Mouse (Mus musculus): ENCODE measurements around the gene Vps9d1.
"Not testable (repeated sequence)": the region's sequence is repeated elsewhere in the genome, so short reads cannot be mapped to it uniquely, and the experiment has no call there.

The Vps9d1 gene

DNA sequence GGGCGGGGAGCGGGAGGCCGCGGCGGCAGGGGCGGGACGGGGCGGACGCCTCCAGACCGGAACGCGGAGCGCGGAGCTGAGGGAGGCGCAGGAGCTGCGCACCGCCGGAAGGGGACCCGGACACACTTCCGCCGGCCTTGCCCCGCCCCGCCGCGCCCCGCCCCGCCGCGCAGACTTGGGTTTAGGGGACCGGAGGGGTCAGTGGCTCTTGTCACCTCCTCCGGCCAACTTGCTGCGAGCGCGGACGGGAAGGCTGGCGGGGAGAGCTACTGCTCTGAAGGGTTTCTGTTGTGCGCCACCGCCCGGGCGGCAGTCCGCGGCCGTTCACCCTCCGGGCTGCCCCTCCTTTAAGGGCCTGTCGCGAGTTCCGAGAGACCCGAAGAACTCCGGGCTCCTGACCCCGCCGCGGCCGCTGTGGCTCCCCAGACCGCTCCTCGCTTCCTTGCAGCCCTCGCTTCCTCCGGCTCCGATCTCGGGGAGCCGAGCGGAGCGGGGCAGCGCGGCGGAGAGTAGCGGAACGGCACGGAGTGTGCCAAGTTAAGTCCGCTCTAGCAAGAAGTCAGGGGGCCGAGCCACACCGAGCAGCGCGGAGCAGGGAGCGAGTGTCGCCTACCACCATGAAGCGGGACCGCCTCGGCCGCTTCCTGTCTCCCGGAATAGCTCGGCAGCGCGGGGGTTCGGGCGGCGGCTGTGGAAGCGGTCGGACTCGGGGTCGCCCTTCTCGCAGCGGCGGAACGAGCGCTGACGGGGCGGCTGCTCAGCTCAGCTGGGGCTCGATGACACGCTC lies at the start of gene Vps9d1, which contains the start of gene Zfp276:
Gene Vps9d1 (minus strand): TSS at position 250 of the 787 bp plus-strand sequence.
Gene Zfp276 (plus strand): TSS at position 97 of the 787 bp plus-strand sequence.
- DNase-seq (ENCODE audit: extremely low read depth, insufficient read length, low spot score): peak; percentile 77

DNA sequence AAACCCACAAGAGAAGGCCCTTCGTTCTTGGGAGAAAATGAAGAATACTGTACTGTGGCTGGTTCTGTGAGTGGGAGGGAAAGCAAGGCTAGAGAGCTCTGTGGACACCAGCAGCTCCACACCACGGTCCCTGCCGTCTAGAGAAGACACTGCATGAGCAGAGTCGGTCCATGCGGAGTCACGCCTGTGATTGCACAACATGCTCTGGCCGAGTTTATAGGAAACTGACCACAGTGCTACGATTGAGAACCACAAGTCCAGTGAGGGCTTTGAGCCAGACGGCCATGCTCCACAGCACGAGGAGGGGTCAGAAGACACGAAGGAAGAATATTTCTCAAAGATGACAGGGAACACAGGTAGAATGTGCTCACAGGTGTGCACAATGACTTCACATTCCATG lies 44.2 kb upstream of the Vps9d1 start:
- no peak for DNase-seq (ENCODE audit: extremely low read depth, insufficient read length, low spot score)

DNA sequence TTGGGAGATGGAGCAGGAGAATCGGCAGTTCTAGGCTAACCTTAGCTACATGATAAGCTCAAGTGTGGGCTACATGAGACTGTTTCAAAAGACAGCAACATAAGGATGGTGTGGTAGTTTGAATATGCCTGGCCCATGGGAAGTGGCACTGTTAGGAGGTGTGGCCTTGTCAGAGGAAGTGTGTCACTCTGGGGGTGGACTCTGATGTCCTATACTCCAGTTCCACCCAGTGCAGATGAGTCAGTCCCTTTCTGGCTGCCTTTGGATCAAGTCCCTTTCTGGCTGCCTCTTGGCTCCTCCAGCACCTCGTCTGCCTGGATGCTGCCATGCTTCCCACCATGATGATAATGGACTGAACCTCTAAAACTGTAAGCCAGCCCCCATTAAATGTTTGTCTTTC lies 38.6 kb upstream of the Vps9d1 start:
- peak; percentile 38 for DNase-seq (ENCODE audit: extremely low read depth, insufficient read length, low spot score)

DNA sequence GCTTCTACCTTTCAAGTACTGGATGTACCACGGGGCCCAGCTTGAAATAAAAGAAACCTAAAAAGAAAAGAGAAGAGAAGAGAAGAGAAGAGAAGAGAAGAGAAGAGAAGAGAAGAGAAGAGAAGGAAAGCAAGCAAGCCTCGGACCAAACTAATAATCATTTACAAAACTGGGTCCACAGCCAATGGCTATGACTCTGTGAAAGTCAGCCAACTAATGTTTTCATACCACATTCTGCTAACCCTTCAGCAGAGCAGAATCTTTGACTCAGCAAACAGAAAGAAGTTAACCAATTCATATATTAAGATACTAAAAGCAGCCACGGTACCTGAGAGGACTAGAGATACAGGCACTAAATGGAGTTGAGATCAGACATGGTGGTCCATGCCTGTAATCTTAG lies 38.1 kb upstream of the Vps9d1 start:
- DNase-seq (ENCODE audit: extremely low read depth, insufficient read length, low spot score): no peak

DNA sequence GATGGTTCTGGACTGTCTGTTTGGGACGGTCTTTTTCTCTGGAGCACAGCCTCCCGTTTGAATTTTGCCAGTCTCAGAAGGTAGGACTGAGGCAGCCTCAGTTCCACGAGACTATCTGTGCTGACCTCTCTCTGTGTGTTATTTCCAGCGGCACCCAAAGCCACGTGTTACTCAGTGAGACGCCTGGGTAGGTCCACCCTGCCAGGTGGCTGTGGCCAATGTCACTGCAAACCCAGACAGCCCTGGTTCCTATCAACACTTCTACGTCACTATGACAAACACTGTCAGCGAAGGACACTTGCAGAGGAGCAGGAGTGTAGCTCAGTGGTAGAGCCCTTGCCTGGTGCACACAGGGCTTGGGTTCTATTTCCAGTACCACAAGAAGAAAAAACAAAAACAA lies 37.6 kb upstream of the Vps9d1 start:
- no peak for DNase-seq (ENCODE audit: extremely low read depth, insufficient read length, low spot score)

DNA sequence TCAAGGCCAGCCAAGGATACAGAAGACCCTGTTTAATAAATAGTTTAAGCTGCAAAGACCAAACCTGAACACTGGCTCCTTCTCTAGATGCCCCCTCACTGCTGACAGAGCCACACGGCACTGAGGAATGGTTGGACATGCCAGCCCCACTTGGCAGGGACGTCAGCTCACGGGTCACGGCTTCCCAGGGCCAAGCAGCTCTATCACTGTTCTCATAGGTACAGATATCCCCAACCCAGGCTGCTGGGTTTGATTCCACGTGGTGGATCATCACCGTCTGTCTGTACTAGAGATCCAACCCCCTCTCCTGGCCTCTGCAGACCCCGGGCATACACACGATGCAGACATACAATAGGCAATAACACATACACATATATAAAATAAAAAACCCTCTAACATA lies 36.5 kb upstream of the Vps9d1 start:
- DNase-seq (ENCODE audit: extremely low read depth, insufficient read length, low spot score): no peak

DNA sequence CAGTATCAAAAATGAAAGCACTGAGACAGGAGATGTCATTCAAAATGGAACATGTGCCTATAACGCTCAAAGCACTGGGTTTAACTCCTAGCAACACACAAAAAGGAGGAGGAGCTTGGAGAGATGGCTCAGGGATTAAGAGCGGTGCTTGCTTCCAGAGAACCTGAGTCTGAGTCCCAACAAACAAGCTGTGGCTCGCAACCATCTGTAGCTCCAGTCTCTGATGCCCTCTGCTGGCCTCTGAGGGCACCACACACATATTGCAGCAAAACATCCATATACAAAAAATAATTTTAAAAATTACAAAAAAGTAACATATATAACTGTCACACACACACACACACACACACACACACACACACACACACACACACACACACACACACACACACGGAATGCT lies 36.0 kb upstream of the Vps9d1 start:
- DNase-seq (ENCODE audit: extremely low read depth, insufficient read length, low spot score): no peak

DNA sequence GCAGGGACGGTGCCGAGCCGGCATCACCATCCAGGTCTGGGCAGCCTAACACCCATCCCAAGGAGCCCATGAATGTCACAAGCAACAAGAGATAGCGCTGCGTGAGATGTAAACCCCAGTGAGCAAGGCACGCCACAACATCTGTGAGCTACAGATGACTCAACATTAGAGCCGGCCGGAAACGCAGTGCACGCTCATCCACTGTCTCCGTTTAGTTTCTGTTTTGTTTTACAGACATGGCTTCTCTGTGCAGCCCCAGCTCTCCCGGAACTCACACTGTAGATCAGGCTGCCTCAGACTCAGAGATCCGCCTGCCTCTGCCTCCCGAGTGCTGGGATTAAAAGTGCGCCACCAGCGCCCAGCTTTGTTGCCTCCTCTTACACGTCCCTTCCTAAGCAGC lies 33.2 kb upstream of the Vps9d1 start:
- DNase-seq (ENCODE audit: extremely low read depth, insufficient read length, low spot score): no peak

DNA sequence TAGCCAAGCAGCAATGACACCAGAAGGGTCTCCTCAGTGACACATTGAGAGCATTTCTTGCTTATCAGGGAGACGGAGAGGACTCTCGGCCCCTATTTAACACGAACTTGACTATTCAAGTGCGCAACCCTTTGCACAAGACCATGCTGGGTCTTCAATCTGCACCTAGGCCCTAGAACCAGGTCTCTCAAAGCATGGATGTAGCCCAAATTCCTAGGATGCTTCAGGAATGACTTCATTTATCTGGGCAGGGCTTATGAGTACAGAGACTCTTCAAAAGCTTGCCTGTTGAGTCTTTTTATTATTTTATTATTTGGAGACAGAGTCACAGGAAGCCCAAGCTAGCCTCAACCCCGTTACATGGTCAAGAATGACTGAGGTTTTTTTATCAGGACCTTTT lies 30.3 kb upstream of the Vps9d1 start:
- DNase-seq (ENCODE audit: extremely low read depth, insufficient read length, low spot score): no peak

DNA sequence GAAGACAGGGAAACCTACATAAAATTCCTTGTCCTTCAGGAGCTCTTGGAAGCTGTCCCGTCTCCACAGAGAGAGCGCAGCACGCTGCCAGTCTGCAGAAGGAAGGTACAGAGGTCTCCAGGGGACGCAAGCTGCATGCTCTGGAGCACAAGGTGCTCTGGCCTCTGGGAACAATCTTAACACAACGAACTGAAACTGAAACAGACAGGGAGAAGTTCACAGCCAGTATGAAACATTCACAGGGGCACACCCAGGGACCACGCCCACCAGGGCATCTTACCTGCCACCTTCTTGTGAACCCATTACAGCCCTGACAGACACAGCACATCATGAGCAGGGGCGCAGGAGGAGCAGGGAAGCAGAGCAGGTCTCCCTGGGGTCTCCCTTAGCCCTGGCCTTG lies 29.8 kb upstream of the Vps9d1 start:
- no peak for DNase-seq (ENCODE audit: extremely low read depth, insufficient read length, low spot score)

DNA sequence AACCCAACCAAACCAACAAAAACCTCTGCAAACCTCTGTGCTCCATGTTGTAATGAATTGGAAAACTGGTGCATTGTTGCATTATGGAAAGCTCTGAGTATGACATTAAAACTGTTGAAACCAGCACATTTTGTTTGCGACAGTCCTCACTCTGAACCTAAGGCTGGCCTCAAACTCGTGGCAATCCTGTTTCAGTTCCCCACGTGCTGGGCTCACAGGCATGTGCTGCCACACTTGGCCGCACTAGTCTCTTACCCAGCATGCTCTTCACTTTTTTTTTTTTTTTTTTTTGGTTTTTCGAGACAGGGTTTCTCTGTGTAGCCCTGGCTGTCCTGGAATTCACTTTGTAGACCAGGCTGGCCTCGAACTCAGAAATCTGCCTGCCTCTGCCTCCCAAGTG lies 28.8 kb upstream of the Vps9d1 start:
- not testable (repeated sequence) for DNase-seq (ENCODE audit: extremely low read depth, insufficient read length, low spot score)

DNA sequence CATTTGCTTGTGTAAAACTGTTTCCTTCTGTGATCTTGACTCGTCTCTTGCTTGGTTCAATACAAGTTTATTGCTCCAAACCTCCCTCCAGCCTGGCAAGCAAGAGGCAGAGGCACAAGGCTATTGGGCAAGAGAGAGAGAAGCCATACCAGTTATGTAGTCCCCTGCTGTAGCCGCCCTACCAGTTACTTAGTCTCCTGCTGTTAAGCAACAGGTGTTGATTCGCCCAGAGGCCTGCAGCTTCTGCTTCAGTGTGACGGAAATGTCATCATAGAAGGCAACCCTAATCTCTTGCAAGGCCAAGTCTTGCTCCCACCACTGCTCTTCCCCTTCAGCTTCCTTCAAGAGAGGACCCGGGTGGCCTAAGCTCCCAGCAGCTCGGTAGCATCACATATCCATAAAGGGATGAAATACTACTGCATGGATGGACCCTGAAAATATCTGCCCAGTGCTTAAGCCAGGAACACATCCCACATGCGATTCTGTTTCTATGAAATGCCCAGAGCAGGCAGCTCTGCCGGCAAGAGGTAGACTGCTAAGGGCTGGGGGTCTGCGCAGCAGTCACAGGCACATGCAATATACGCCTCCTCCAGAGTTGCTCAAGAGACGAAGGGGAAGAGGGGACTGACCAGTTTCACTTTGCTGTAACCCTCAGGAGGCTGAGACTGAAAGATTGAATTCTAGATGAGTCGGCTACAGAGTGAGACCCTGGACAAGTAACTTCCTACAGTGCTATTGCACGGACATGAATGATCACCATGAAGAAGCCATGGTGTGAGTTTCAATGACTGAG lies 26.4 kb upstream of the Vps9d1 start:
- no peak for DNase-seq (ENCODE audit: extremely low read depth, insufficient read length, low spot score)

DNA sequence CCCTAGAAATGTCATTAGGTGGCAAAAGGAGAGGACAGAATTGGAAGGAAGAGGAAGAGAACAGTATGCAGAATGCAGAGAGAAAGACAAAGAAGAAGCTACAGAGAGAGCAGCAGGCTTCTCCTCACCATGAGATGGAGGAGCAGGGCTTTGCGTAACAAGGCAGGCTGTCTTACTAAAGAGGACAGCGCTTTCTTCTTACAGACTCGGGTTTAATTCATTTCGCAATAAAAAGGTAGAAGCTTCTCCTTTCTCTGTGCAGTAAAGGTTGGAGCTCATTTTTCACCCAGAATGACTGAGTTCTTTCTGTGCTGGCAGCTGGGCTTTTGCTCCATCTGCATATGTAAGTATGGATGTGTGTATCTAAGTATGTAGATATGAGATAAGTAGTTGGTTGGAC lies 25.7 kb upstream of the Vps9d1 start:
- DNase-seq (ENCODE audit: extremely low read depth, insufficient read length, low spot score): no peak

DNA sequence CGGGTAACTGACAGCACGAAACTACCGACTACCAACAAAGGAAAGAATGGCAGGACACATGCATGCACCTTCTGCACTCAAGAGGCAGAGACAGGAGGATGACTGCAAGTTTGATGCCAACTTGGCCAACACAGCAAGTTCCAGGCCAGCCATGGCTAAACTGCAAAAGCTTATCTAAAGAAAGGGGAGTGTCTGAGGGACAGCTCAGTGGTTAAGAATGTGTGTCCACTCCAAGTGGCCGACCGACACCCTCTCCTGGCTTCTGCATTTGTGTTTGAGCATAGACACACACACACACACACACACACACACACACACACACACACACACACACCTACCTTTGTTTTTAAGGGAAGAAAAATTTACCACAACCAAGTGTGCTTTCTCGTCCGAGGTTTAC lies 24.3 kb upstream of the Vps9d1 start:
- DNase-seq (ENCODE audit: extremely low read depth, insufficient read length, low spot score): peak; percentile 47

DNA sequence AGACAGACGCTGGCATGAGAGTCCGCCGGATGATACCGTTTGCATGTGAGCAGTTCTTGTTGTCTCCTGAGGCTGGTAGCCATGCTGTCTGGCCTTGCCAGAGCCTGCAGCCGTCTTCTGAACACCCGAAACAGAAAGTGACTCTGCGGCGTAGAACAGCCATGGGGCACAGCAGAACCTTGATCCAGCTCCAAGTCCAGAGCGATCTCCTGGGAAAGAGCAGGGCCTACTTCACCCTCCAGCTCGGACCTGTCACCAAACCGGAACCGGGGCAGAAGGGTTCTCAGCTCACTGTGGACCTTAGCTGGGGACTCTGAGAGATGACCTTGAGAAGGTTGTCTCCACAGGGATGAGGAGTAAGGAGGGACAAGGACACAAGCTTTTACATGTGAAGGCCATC lies 20.9 kb upstream of the Vps9d1 start:
- DNase-seq (ENCODE audit: extremely low read depth, insufficient read length, low spot score): no peak

DNA sequence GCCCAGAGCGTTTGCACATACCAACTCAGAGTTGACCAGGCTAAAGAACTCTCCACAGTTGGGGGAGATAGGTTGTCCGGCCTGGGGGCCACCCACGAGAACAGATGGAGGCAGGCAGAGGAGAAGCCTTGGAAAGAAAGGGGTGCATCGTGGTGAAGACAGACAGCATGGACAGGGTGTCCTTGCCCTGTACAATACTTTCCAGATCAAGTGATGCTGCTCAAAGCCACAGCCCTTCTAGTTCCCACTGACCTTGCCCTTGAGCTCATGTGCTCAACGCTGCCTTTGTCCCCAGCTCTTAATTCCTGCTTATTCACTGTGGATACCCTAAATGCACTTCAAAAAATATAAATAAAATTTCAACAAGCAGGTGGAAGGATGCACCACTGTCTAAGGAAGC lies 20.3 kb upstream of the Vps9d1 start:
- no peak for DNase-seq (ENCODE audit: extremely low read depth, insufficient read length, low spot score)

DNA sequence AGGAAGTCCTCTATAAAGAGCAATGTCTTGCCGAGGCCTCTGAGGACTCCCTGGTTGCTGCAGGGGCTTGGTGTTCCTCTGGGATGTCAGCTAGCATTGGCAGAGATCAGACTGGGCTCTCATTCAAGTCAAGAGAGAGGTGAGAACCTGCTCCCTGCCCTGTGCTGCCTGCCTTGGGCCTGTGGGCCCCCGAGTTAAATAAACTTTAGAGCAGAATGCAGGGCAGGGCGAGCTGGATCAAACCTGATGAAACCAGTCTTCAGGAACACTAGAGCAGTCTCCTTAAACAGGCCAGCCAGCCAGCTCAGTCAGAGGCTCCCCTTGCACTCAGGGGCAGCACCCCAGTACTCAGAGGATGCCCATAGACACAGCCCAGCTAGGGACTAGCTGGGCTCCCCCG lies 17.8 kb upstream of the Vps9d1 start:
- DNase-seq (ENCODE audit: extremely low read depth, insufficient read length, low spot score): no peak

DNA sequence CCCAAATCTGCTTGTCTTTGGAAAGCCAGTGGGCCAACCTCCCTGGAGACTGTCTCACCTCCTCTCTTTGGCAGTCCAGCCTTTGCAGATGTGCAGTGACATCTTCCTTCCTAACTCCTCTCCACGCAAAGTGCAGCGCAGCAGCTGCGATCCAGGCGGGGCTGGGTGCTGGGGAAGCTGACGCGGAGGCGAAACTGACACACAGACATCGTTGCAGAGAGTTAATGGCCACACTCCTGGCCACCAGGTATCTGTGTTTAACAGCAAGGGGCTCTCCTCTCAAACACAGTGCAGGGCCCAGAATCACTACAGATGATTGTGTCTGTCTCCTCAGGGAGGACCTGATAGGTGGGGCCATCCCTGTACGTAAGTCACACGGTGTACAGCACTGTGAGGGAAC lies 17.0 kb upstream of the Vps9d1 start:
- no peak for DNase-seq (ENCODE audit: extremely low read depth, insufficient read length, low spot score)

DNA sequence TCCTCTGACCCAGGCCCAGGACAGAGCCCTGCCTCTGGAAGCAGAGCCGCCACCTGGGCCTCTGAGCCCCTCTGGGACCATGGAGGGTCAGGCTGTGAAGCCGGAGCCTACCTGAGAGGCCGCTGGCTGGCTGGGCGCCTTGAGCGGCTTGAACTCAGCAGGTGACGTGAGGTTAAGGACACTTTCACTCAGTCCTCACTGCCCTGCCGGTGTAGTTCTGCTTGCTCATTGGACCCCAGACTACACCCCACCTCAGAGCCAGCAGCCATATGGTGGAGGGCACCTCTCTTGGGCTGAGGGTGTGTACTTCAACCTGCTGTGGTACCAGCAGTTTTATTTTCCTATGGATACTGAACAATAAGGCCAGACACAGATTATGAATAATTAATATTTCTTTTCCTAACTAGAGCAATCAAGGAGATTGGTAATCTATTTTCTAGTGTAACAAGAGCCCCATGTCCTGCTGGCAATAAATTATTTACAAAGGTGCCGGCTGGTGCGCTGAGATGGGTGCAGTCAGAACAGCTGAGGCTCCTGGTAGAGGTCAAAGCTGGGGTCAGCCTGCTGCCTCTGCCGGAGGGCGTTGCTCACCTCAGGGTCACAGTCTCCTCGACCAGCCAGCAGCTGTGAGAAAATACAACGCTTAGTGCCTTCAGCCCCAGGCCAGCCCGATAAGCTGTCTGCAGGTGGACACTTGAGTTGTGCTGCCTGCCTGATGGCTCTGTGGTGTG lies 13.9 kb upstream of the Vps9d1 start:
- DNase-seq (ENCODE audit: extremely low read depth, insufficient read length, low spot score): no peak

DNA sequence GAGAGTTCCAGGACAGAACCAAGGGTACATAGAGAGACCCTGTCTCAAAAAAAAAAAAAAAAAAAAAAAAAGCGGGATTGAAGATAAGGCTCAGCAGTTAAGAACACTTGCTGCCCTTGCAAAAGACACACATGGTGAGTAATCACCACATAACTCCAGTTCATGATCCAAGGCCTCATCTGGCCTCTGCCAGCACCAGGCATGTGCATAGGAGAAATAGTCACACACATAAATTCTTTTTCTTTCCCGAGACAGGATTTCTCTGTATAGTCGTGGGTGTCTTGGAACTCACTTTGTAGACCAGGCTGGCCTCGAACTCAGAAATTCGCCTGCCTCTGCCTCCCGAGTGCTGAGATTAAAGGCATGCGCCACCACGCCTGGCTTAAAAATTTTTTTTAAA lies 3.4 kb upstream of the Vps9d1 start:
- not testable (repeated sequence) for DNase-seq (ENCODE audit: extremely low read depth, insufficient read length, low spot score)

DNA sequence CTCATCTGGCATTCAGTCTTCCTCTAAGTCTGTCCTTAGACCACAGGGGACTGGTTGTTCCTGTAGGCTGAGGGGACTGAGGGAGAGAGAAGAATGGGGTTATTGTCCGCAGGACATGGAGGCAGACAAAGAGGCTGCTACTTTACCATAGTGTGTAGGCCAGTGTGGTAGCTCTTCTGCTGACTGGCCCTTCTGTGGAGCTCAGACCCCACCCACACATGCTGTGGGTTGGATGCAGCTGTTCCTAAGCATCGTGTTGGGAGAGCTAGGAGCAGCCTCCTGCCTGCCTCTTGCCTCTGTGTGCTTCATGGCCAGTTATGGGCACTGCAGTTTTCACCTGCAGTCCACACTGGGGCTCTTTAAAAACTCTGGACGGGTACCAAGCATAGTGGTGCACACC lies 3.0 kb upstream of the Vps9d1 start:
- DNase-seq (ENCODE audit: extremely low read depth, insufficient read length, low spot score): no peak

All from 3134 (cell line).